Mouse (Mus musculus): ENCODE measurements around the gene Gm13289.
"Not testable (repeated sequence)": the region's sequence is repeated elsewhere in the genome, so short reads cannot be mapped to it uniquely, and the experiment has no call there.

DNA sequence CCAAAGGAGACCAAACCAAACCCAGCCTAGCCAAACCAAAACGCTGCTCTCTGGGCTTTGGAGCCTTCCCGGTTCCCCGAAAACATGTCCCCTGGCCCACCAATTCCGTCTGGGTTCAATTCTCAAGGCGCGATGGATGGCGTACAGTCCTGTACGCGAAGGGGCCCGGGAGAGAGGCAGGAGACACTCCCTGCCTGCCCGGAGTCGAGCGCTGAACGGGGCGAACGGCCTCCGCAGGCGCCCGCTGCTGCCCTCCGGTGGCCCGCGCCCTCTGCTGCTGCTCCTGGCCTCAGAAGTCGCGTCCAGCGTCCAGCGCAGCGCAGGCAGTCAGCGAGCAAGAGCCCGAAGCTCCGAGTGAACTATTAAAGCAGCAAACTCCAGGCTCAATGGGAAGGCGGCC lies 5.6 kb downstream of the Gm13289 start:
- not testable (repeated sequence) for TF ChIP-seq CHD2 (IDR thresholded peaks at IDR 0.05; ENCODE audit: low read length); MAFK (IDR thresholded peaks at IDR 0.05; ENCODE audit: insufficient replicate concordance, low read length); MXI1 (IDR thresholded peaks at IDR 0.05; ENCODE audit: low read depth, low read length); POLR2AphosphoS2 (IDR thresholded peaks at IDR 0.05; ENCODE audit: low read depth, low read length); CTCF (conservative IDR thresholded peaks at IDR 0.05 in 1 of 2, IDR thresholded peaks at IDR 0.05 in 1 of 2; ENCODE audit: low read depth in 2 of 2, low read length in 2 of 2); POLR2A (IDR thresholded peaks at IDR 0.05; ENCODE audit: low read depth, low read length); GABPA (IDR thresholded peaks at IDR 0.05; ENCODE audit: insufficient replicate concordance, low read depth, low read length); SIN3A (IDR thresholded peaks at IDR 0.05; ENCODE audit: low read length); ELF1 (IDR thresholded peaks at IDR 0.05; ENCODE audit: low read depth, low read length); E2F4 (IDR thresholded peaks at IDR 0.05; ENCODE audit: insufficient replicate concordance, low read depth, low read length); MAZ (IDR thresholded peaks at IDR 0.05; ENCODE audit: low read depth, low read length); USF1 (IDR thresholded peaks at IDR 0.05; ENCODE audit: low read depth, low read length)
